8 mouse cellular contexts compared by ENCODE assay signal in genomic region chr13:33894207-33894606, GRCm38 (mm10). TPM values are rescaled to one million over a fixed set of nuclear protein-coding genes. Genes with fewer than 3 reads are reported as not detected.
DNase-seq lines count a peak whose midpoint lies in the region; ATAC-seq lines count a peak whose summit lies in the region.

No protein-coding gene starts in this region.

- ATAC-seq in frontal cortex, adult (ENCODE audit: low TSS enrichment) = peak; percentile 95
- ATAC-seq in hematopoietic stem cell, adult 5-6 weeks (replicated peaks in 1 of 2; ENCODE audit: insufficient read depth in 1 of 2, low FRiP score in 2 of 2, low TSS enrichment in 1 of 2, low read depth in 1 of 2, poor library complexity in 2 of 2, severe bottlenecking in 2 of 2) = peak; percentile 42 to 46; a peak in 1 of 4 replicates

- DNase-seq in frontal cortex, postnatal 25 days (ENCODE audit: low spot score in 2 of 2) = no peak
- peak; percentile 39 for DNase-seq in ovary, postnatal 36 days (ENCODE audit: low spot score)
- no peak for DNase-seq in ovary, adult 18-20 months (ENCODE audit: low spot score)
- DNase-seq in brain, embryonic 18.5 days (ENCODE audit: low read depth, low spot score) = peak; percentile 2
- DNase-seq in mesoderm, embryonic 11.5 days (ENCODE audit: low read depth, low spot score) = peak; percentile 34
- DNase-seq in frontal cortex, postnatal 10 days (ENCODE audit: low spot score in 2 of 2) = no peak

RNA-seq across cellular contexts. Expression of gene Serpinb6c, which starts 11.3 kb away (rescaled TPM):
- total RNA-seq in hematopoietic stem cell, adult 5-6 weeks (2017) = not detected in 2 replicates

RNA-seq across cellular contexts. Expression of gene Serpinb6e, which starts 51.0 kb away (rescaled TPM):
- not detected in 2 replicates for total RNA-seq in hematopoietic stem cell, adult 5-6 weeks (2017)

Comparison
In these comparisons a context has a peak if more than half of its experiments do, and no peak if none do; other contexts are left out.
1. DNase-seq: peak in ovary, postnatal 36 days (single experiment), brain, embryonic 18.5 days (single experiment) and mesoderm, embryonic 11.5 days (single experiment); none in frontal cortex, postnatal 25 days (0 of 2), ovary, adult 18-20 months (single experiment) and frontal cortex, postnatal 10 days (0 of 2).